Mouse (Mus musculus) CH12F3 (cell line): ENCODE measurements around the gene Nek2.

ENCODE experiments used
- in situ Hi-C: fragments of 300-500 bp; cut with MboI; formaldehyde crosslinking; loops from 2 replicates; pipeline ENCODE4 v1.14.3; 2020; ENCODE audit warnings: low sequenced_read_pairs

The Nek2 gene

GRCm38 (mm10) chr1:191854716-191855115, 33.5 kb downstream of the Nek2 start:
- in situ Hi-C loops, result no loop called here

- in situ Hi-C loops, result no loop called here
These were observed 34.1 kb downstream of the Nek2 start for GRCm38 (mm10) chr1:191855136-191855878.

GRCm38 (mm10) chr1:191856886-191857651, 35.8 kb downstream of the Nek2 start:
- in situ Hi-C loops, result no loop called here

GRCm38 (mm10) chr1:191858136-191858535, 36.9 kb downstream of the Nek2 start:
- in situ Hi-C loops, result no loop called here

GRCm38 (mm10) chr1:191859847-191860246, 38.6 kb downstream of the Nek2 start:
- in situ Hi-C loops, result no loop called here

- in situ Hi-C loops, result no loop called here
These were observed 40.0 kb downstream of the Nek2 start for GRCm38 (mm10) chr1:191861247-191861646.

GRCm38 (mm10) chr1:191863833-191864550, 42.7 kb downstream of the Nek2 start:
- in situ Hi-C loops, result no loop called here

GRCm38 (mm10) chr1:191864551-191865027, 43.3 kb downstream of the Nek2 start:
- in situ Hi-C loops, result no loop called here

- in situ Hi-C loops, result no loop called here
These were observed 50.9 kb downstream of the Nek2 start for GRCm38 (mm10) chr1:191872076-191872710.

- in situ Hi-C loops, result no loop called here
These were observed 53.8 kb downstream of the Nek2 start for GRCm38 (mm10) chr1:191875006-191875405.

- in situ Hi-C loops, result no loop called here
These were observed 54.5 kb downstream of the Nek2 start for GRCm38 (mm10) chr1:191875683-191876305.

- in situ Hi-C loops, result no loop called here
These were observed 56.4 kb downstream of the Nek2 start for GRCm38 (mm10) chr1:191877681-191878080.

GRCm38 (mm10) chr1:191878518-191878921, 57.3 kb downstream of the Nek2 start:
- in situ Hi-C loops, result no loop called here

- in situ Hi-C loops, result no loop called here
These were observed 59.0 kb downstream of the Nek2 start for GRCm38 (mm10) chr1:191880247-191880646.

GRCm38 (mm10) chr1:191880921-191881609, 59.8 kb downstream of the Nek2 start:
- in situ Hi-C loops, result no loop called here

GRCm38 (mm10) chr1:191881663-191882062, 60.4 kb downstream of the Nek2 start:
- in situ Hi-C loops, result no loop called here
